Mouse (Mus musculus) ES-E14 (cell line): Measurements from ENCODE around the gene Tppp. TPM values are rescaled to one million over a fixed set of nuclear protein-coding genes. Genes with fewer than 3 reads are reported as not detected.

Experiments used
- DNase-seq: peaks from one replicate; pipeline ENCODE4 v3.0.0-alpha.2; 2013; ENCODE audit warnings: low read depth, low spot score
- H3K27ac ChIP-seq: 2 replicates; pipeline ENCODE4 v1.5.1; 2012; ENCODE audit warnings: low read depth, mild to moderate bottlenecking, low read length, moderate library complexity, mixed read lengths; ENCODE audit not compliant: poor library complexity, insufficient read depth, severe bottlenecking
- H3K36me3 ChIP-seq: 2 replicates; pipeline ENCODE4 v1.6.1; 2012; ENCODE audit warnings: mild to moderate bottlenecking, low read length, moderate library complexity, mixed read lengths; ENCODE audit not compliant: control insufficient read depth, poor library complexity, insufficient read depth, severe bottlenecking
- H3K4me1 ChIP-seq, 2 experiments: fragments of 150-350 bp in 1 of 2; sonication (generic) in 1 of 2; 2 replicates each; pipeline ENCODE4 v1.6.1; 2012; ENCODE audit warnings: low read length in 2 of 2, mild to moderate bottlenecking in 1 of 2, mixed read lengths in 1 of 2; ENCODE audit not compliant: control insufficient read depth in 2 of 2, insufficient read depth in 2 of 2, poor library complexity in 1 of 2
- H3K4me3 ChIP-seq, 2 experiments: fragments of 150-350 bp in 1 of 2; sonication (generic) in 1 of 2; 2 replicates each; pipeline ENCODE4 v1.5.1; 2012; ENCODE audit warnings: low read length in 2 of 2, low read depth in 1 of 2, mild to moderate bottlenecking in 1 of 2, mixed read lengths in 1 of 2; ENCODE audit not compliant: insufficient read depth in 1 of 2, poor library complexity in 1 of 2, severe bottlenecking in 1 of 2
- H3K9ac ChIP-seq: 2 replicates; pipeline ENCODE4 v1.6.1; 2012; ENCODE audit warnings: low read depth, mild to moderate bottlenecking, low read length, mixed read lengths; ENCODE audit not compliant: poor library complexity, insufficient read depth, severe bottlenecking
- H3K9me3 ChIP-seq: fragments of 150-350 bp; sonication (generic); 2 replicates; pipeline ENCODE4 v1.6.1; 2012; ENCODE audit warnings: low read depth, mild to moderate bottlenecking, low read length; ENCODE audit not compliant: control insufficient read depth, insufficient read depth
- CHD2 ChIP-seq: IDR thresholded peaks from 2 replicates; pipeline ENCODE4 v1.6.1; 2014; ENCODE audit warnings: mild to moderate bottlenecking, low read depth, low read length, inconsistent platforms
- HCFC1 ChIP-seq: IDR thresholded peaks from 2 replicates; pipeline ENCODE4 v1.6.1; 2012; ENCODE audit warnings: low read length, inconsistent platforms, borderline replicate concordance; ENCODE audit not compliant: insufficient read depth
- MAFK ChIP-seq: IDR thresholded peaks from 2 replicates; pipeline ENCODE4 v1.6.1; 2014; ENCODE audit warnings: mild to moderate bottlenecking, low read depth, low read length, inconsistent platforms; ENCODE audit not compliant: insufficient read depth
- ZC3H11A ChIP-seq: IDR thresholded peaks from 2 replicates; pipeline ENCODE4 v1.6.1; 2012; ENCODE audit warnings: low read depth, mild to moderate bottlenecking, inconsistent platforms, low read length, borderline replicate concordance
- ZNF384 ChIP-seq: IDR thresholded peaks from 2 replicates; pipeline ENCODE4 v1.6.1; 2012; ENCODE audit warnings: low read depth, low read length, inconsistent platforms
- in situ Hi-C, 2 experiments: fragments of 600-800 bp; cut with MboI; formaldehyde crosslinking; loops; one replicate each; pipeline ENCODE4 v1.15.1; 2025; ENCODE audit warnings: low sequenced_read_pairs in 2 of 2, inconsistent platforms in 1 of 2; ENCODE audit not compliant: unreplicated experiment in 2 of 2
- total RNA-seq: library from RNA; depleted of rRNA; stranded (reverse); fragments of 300-350 nt; gene quantifications from 2 replicates; pipeline ENCODE4 v1.2.3, GENCODE M21; 2012

Tppp gene
- total RNA-seq, 1 experiment = 0.22 TPM

DNA sequence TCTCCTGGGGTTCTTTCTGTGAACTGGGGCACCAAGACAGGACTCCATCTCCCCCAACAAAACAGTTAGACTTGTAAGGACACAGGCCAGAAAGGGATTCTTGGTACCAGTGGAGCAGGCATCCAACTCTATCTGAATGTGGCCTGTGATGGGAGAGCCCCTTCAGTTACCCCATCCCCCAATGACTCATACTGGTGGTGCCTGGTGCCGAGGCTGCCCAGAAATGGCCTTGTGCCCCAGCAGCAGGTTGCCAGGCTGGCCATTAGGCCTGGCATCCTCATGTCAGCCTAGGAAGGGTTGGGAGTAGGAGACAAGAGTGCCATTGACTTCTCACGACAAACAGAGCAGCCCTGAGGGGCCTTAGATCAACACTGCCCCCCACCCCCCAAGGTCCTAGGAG, 18.9 kb downstream of the Tppp start:
- DNase-seq = no peak
- H3K4me1 ChIP-seq = no peaks in the 10 kb centered on the region
- H3K27ac ChIP-seq = no peak overlapping the region
- no peak overlapping the region for H3K9ac ChIP-seq
- no peaks in the 10 kb centered on the region for H3K9me3 ChIP-seq
- TF ChIP-seq ZNF384 (no peak), CHD2 (no peak), HCFC1 (no peak), MAFK (no peak), ZC3H11A (no peak)
- in situ Hi-C loops = no loop called here
- no peak overlapping the region for H3K4me3 ChIP-seq
- no peaks in the 10 kb centered on the region for H3K36me3 ChIP-seq

DNA sequence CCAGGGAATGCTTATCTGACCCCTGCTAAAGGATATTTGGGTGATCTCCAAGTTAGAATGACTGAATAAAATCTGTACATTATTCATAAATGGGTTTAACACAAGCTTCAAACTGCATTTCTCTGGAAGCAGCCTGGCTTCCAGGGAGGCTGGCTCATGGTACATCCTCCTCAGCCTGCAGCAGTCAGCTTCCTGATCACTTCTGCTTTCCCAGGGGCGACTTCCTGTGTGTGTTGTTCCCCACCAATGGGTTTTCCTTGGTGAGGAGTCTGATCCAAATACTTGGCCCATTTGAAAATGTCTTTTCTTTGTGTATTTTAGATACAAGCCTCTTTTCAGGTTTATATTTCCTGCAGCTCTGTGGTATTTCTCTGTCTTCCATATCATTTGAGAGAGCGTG, 19.8 kb downstream of the Tppp start:
- TF ChIP-seq ZNF384 = no peak
- no peak for TF ChIP-seq HCFC1
- TF ChIP-seq CHD2 = no peak
- no peak for TF ChIP-seq ZC3H11A
- TF ChIP-seq MAFK = no peak
- H3K36me3 ChIP-seq = no peaks in the 10 kb centered on the region
- no peak for DNase-seq
- H3K9ac ChIP-seq = no peak overlapping the region
- H3K9me3 ChIP-seq = no peaks in the 10 kb centered on the region
- H3K4me1 ChIP-seq = no peaks in the 10 kb centered on the region
- in situ Hi-C loops = no loop called here
- H3K4me3 ChIP-seq = no peak overlapping the region
- no peak overlapping the region for H3K27ac ChIP-seq

DNA sequence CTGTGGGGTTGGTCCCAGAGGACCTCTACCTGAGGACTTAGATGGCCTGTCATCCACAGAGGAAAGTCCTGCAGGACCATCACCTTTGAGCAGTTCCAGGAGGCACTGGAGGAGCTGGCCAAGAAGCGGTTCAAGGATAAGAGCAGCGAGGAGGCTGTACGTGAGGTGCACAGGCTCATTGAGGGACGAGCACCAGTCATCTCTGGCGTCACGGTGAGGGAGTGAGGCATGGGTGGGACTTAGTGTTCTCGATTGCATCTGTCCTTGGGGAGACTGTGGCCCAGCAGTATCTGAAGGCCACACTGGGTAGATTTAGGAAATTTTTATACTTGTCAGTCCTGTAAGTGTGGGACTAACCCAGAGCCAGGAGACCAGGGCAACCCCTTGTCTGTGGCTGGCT, 21.5 kb downstream of the Tppp start:
- Histone ChIP-seq H3K4me3 (no peak overlapping the region), H3K4me1 (no peaks in the 10 kb centered on the region), H3K9me3 (no peaks in the 10 kb centered on the region), H3K9ac (no peak overlapping the region), H3K27ac (no peak overlapping the region), H3K36me3 (no peaks in the 10 kb centered on the region)
- in situ Hi-C loops = no loop called here
- TF ChIP-seq CHD2 = no peak
- no peak for TF ChIP-seq MAFK
- TF ChIP-seq ZNF384 = no peak
- no peak for TF ChIP-seq HCFC1
- TF ChIP-seq ZC3H11A = no peak
- DNase-seq = no peak

DNA sequence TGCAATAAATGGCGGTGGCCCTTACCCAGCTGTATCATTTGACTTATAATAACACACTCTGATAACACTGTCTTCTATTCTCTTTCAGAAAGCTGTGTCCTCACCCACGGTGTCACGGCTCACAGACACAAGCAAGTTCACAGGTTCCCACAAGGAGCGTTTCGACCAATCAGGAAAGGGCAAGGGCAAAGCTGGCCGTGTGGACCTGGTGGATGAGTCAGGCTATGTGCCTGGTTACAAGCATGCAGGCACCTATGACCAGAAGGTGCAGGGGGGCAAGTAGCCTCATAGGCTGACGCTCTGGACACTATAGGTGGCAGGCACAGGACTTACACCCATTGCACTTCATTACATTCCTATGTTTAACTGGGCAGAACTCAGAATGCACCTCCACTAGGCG, 21.9 kb downstream of the Tppp start:
- no peaks in the 10 kb centered on the region for H3K4me1 ChIP-seq
- H3K9ac ChIP-seq = no peak overlapping the region
- no peak overlapping the region for H3K27ac ChIP-seq
- DNase-seq = no peak
- no peaks in the 10 kb centered on the region for H3K9me3 ChIP-seq
- no peaks in the 10 kb centered on the region for H3K36me3 ChIP-seq
- H3K4me3 ChIP-seq = no peak overlapping the region
- TF ChIP-seq MAFK (no peak), CHD2 (no peak), ZNF384 (no peak), ZC3H11A (no peak), HCFC1 (no peak)
- in situ Hi-C loops = no loop called here

DNA sequence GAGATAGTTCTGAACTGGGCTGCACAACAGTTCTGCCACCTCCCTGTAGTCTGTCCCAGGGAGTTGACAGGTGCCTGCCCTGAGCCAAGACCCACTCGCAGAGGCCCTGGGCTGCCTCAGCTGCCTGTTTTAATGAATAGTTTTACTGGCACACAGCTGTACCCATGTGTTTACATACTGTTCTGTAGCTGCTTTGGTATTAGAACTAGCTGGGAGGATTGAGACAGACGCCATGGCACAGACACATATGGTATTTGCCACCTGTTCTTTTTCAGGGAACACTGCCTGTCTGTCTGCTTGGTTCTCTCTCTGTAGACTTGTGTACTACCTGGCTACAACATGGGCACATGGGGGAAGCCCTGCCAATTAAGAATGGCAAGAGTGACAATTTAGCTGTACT, 25.5 kb downstream of the Tppp start:
- TF ChIP-seq HCFC1 = no peak
- no peak for TF ChIP-seq MAFK
- TF ChIP-seq ZC3H11A = no peak
- TF ChIP-seq ZNF384 = no peak
- no peak for TF ChIP-seq CHD2
- Histone ChIP-seq H3K4me3 (no peak overlapping the region), H3K36me3 (peaks cover 10% of the 10 kb centered on the region), H3K9me3 (no peaks in the 10 kb centered on the region), H3K4me1 (no peaks in the 10 kb centered on the region), H3K27ac (no peak overlapping the region), H3K9ac (no peak overlapping the region)
- in situ Hi-C loops = no loop called here
- no peak for DNase-seq
